Mouse (Mus musculus) spleen, adult 2 months (tissue): ENCODE data around the gene Nelfb.

Experiments used
- CTCF ChIP-seq: fragments of 200-500 bp; IDR thresholded peaks from 2 replicates; pipeline ENCODE4 v1.5.1; 2011; ENCODE audit warnings: mild to moderate bottlenecking, inconsistent platforms; ENCODE audit not compliant: insufficient read depth, insufficient read length, insufficient replicate concordance; ENCODE audit errors: extremely low read depth
- POLR2A ChIP-seq: fragments of 200-500 bp; IDR thresholded peaks from 2 replicates; pipeline ENCODE4 v1.6.1; 2011; ENCODE audit warnings: low read depth, low read length, inconsistent platforms

GRCm38 (mm10) chr2:25171101-25171768 lies 40.1 kb downstream of the Nelfb start:
- TF ChIP-seq CTCF, result no peak
- no peak for TF ChIP-seq POLR2A
